Mouse (Mus musculus) telencephalon, adult 2 months (tissue): ENCODE results near the gene Il1r1.

Experiments used
- DNase-seq: peaks from one replicate; pipeline ENCODE4 v3.0.0-alpha.2; 2011; ENCODE audit warnings: low read depth, low spot score

The Il1r1 gene

GRCm38 (mm10) chr1:40317657-40318056 lies 92.8 kb downstream of the Il1r1 start:
- DNase-seq: no peak

- DNase-seq: no peak
Measured at GRCm38 (mm10) chr1:40321824-40322223, 96.9 kb downstream of the Il1r1 start.

GRCm38 (mm10) chr1:40322543-40322942 lies 97.7 kb downstream of the Il1r1 start:
- no peak for DNase-seq

- DNase-seq: no peak
Measured at GRCm38 (mm10) chr1:40324457-40324856, 99.6 kb downstream of the Il1r1 start, which contains the start of gene Il1rl2. Gene Il1rl2, plus strand, starts transcription at chr1:40324610.

- no peak for DNase-seq
Measured at GRCm38 (mm10) chr1:40324955-40325702, 100.2 kb downstream of the Il1r1 start.

- DNase-seq: no peak
Measured at GRCm38 (mm10) chr1:40325711-40326327, 100.9 kb downstream of the Il1r1 start.

- no peak for DNase-seq
Measured at GRCm38 (mm10) chr1:40327604-40328003, 102.7 kb downstream of the Il1r1 start.

- no peak for DNase-seq
Measured at GRCm38 (mm10) chr1:40329526-40329925, 104.6 kb downstream of the Il1r1 start.

GRCm38 (mm10) chr1:40330181-40330580 lies 105.3 kb downstream of the Il1r1 start:
- DNase-seq: no peak

GRCm38 (mm10) chr1:40339346-40339745 lies 114.5 kb downstream of the Il1r1 start:
- no peak for DNase-seq

- DNase-seq: no peak
Measured at GRCm38 (mm10) chr1:40340102-40340501, 115.2 kb downstream of the Il1r1 start.

GRCm38 (mm10) chr1:40352158-40352903 lies 127.5 kb downstream of the Il1r1 start:
- no peak for DNase-seq

- DNase-seq: no peak
Measured at GRCm38 (mm10) chr1:40352904-40353286, 128.0 kb downstream of the Il1r1 start.

GRCm38 (mm10) chr1:40354665-40355064 lies 129.8 kb downstream of the Il1r1 start:
- DNase-seq: no peak

- DNase-seq: no peak
Measured at GRCm38 (mm10) chr1:40355431-40355843, 130.6 kb downstream of the Il1r1 start.

GRCm38 (mm10) chr1:40355904-40356521 lies 131.1 kb downstream of the Il1r1 start:
- DNase-seq: no peak

- DNase-seq: no peak
Measured at GRCm38 (mm10) chr1:40357921-40358320, 133.0 kb downstream of the Il1r1 start.

GRCm38 (mm10) chr1:40358351-40358750 lies 133.5 kb downstream of the Il1r1 start:
- no peak for DNase-seq

- peak; percentile 67 for DNase-seq
Measured at GRCm38 (mm10) chr1:40358771-40359181, 133.9 kb downstream of the Il1r1 start.

- DNase-seq: no peak
Measured at GRCm38 (mm10) chr1:40359731-40360130, 134.9 kb downstream of the Il1r1 start.

- no peak for DNase-seq
Measured at GRCm38 (mm10) chr1:40360969-40361368, 136.1 kb downstream of the Il1r1 start.

- DNase-seq: peak; percentile 18
Measured at GRCm38 (mm10) chr1:40361596-40361995, 136.7 kb downstream of the Il1r1 start.
